Mouse (Mus musculus) embryonic facial prominence, embryonic 15.5 days (tissue): ENCODE measurements around the gene Nfe2l3. TPM values are rescaled to one million over a fixed set of nuclear protein-coding genes. Genes with fewer than 3 reads are reported as not detected.

Source experiments
- ATAC-seq: fragments of 200-750 bp; cut with Nextera tagmentation; 2 replicates; pipeline ENCODE4 v1.8.0; 2017; ENCODE audit warnings: low read depth, moderate TSS enrichment; ENCODE audit not compliant: insufficient number of reproducible peaks, low FRiP score, low TSS enrichment
- H3K27ac ChIP-seq: fragments of 300-500 bp; sonication (generic); replicated peaks from 2 replicates; pipeline ENCODE4 v1.5.1; 2015; ENCODE audit warnings: mild to moderate bottlenecking, inconsistent platforms
- H3K27me3 ChIP-seq: fragments of 300-500 bp; sonication (generic); 2 replicates; pipeline ENCODE4 v1.6.1; 2015; ENCODE audit warnings: inconsistent platforms
- H3K36me3 ChIP-seq: fragments of 300-500 bp; sonication (generic); 2 replicates; pipeline ENCODE4 v1.6.1; 2015; ENCODE audit warnings: mild to moderate bottlenecking, inconsistent platforms
- H3K4me1 ChIP-seq: fragments of 300-500 bp; sonication (generic); 2 replicates; pipeline ENCODE4 v1.6.1; 2015; ENCODE audit warnings: inconsistent platforms
- H3K4me2 ChIP-seq: fragments of 300-500 bp; sonication (generic); replicated peaks from 2 replicates; pipeline ENCODE4 v1.6.1; 2015; ENCODE audit warnings: mild to moderate bottlenecking, inconsistent platforms
- H3K4me3 ChIP-seq: fragments of 300-500 bp; sonication (generic); replicated peaks from 2 replicates; pipeline ENCODE4 v1.5.1; 2015; ENCODE audit warnings: mild to moderate bottlenecking, inconsistent platforms
- H3K9ac ChIP-seq: fragments of 300-500 bp; sonication (generic); 2 replicates; pipeline ENCODE4 v1.6.1; 2015; ENCODE audit warnings: inconsistent platforms
- H3K9me3 ChIP-seq: fragments of 300-500 bp; sonication (generic); replicated peaks from 2 replicates; pipeline ENCODE4 v1.6.1; 2016; ENCODE audit warnings: inconsistent platforms
- WGBS: fragments of 180-500 bp; shearing (Covaris S2); methylation state at CpG from one replicate; pipeline ENCODE4 v1.1.7; 2015; 5-methylcytosine and 5-hydroxymethylcytosine counted together
- polyA plus RNA-seq: library from polyadenylated mRNA; unstranded; fragments of >200 nt; fragmentation: Nextera tagmentation; extraction: Ambion mirVana; gene quantifications from 2 replicates; pipeline ENCODE4 v1.2.1, GENCODE M21; 2015

Gene Nfe2l3
- polyA plus RNA-seq, 1 experiment from 2014 or later = 9.4 TPM

- 86% methylated on average over 5 of the region's 5 CpGs for WGBS
- H3K4me2 ChIP-seq = no peak overlapping the region
- H3K4me3 ChIP-seq = no peak overlapping the region
- H3K4me1 ChIP-seq = peaks cover 5% of the 10 kb centered on the region; the same call in 1 of the 2 replicates
- H3K36me3 ChIP-seq = no peaks in the 10 kb centered on the region
- no peaks in the 10 kb centered on the region for H3K27me3 ChIP-seq
- no peak overlapping the region for H3K9ac ChIP-seq
- H3K27ac ChIP-seq = no peak overlapping the region
- no peak for ATAC-seq
- H3K9me3 ChIP-seq = no peaks in the 10 kb centered on the region
Observed at GRCm38 (mm10) chr6:51403598-51403997, 28.9 kb upstream of the Nfe2l3 start.

- 73% methylated on average over 4 of the region's 4 CpGs for WGBS
- Histone ChIP-seq H3K9ac (no peak overlapping the region), H3K9me3 (no peaks in the 10 kb centered on the region), H3K4me1 (peaks cover 5% of the 10 kb centered on the region; the same call in 1 of the 2 replicates), H3K4me3 (no peak overlapping the region), H3K4me2 (no peak overlapping the region), H3K27ac (no peak overlapping the region), H3K27me3 (no peaks in the 10 kb centered on the region), H3K36me3 (no peaks in the 10 kb centered on the region)
- no peak for ATAC-seq
Observed at GRCm38 (mm10) chr6:51404502-51404901, 28.0 kb upstream of the Nfe2l3 start.

GRCm38 (mm10) chr6:51416433-51416832 is 16.0 kb upstream of the Nfe2l3 start:
- WGBS = 16% methylated on average over 1 of the region's 1 CpGs

DNA sequence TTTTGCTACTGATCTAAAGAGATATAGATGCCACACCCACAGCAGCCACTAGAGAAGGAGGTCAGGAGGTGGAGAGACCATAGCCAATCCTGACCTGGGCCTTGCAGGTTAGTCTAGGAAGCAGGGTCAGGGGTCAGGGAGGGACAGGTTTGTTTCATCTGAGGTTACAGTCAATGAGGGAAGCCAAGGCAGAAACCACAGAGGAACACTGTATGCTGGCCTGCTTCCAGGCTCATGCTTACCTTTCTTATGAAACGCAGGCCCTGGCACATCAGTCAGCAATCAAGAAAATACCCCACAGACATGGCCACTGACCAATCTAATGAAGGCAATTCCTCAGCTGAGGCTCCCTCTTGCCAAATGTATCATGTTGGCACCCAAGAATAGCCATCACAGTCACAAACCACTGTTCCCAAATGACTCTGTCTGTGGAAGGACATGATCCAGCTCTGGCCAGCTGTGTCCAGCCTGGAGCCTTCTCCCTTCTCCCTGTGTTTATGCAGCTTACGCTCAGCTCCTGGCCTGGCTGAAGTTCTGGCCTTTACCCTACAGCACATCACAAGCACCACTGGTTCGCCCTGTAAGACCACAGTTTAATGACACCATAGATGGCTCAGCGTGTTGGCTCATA is 15.0 kb upstream of the Nfe2l3 start:
- H3K4me3 ChIP-seq = no peak overlapping the region
- H3K9me3 ChIP-seq = no peaks in the 10 kb centered on the region
- WGBS = 84% methylated on average over 4 of the region's 4 CpGs
- no peaks in the 10 kb centered on the region for H3K36me3 ChIP-seq
- ATAC-seq = no peak
- no peaks in the 10 kb centered on the region for H3K27me3 ChIP-seq
- no peak overlapping the region for H3K4me2 ChIP-seq
- H3K9ac ChIP-seq = no peak overlapping the region
- no peak overlapping the region for H3K27ac ChIP-seq
- no peaks in the 10 kb centered on the region for H3K4me1 ChIP-seq

More at GRCm38 (mm10) chr6:51416433-51416832, 16.0 kb upstream of the Nfe2l3 start:
- Histone ChIP-seq H3K4me1 (no peaks in the 10 kb centered on the region), H3K4me3 (no peak overlapping the region), H3K27me3 (no peaks in the 10 kb centered on the region), H3K9me3 (no peaks in the 10 kb centered on the region), H3K4me2 (no peak overlapping the region), H3K27ac (no peak overlapping the region), H3K9ac (no peak overlapping the region), H3K36me3 (no peaks in the 10 kb centered on the region)
- no peak for ATAC-seq

GRCm38 (mm10) chr6:51423466-51424122 is 8.9 kb upstream of the Nfe2l3 start:
- Histone ChIP-seq H3K4me3 (no peak overlapping the region), H3K9me3 (no peaks in the 10 kb centered on the region), H3K36me3 (no peaks in the 10 kb centered on the region), H3K27me3 (no peaks in the 10 kb centered on the region), H3K4me2 (no peak overlapping the region), H3K4me1 (no peaks in the 10 kb centered on the region), H3K27ac (no peak overlapping the region), H3K9ac (no peak overlapping the region)
- 45% methylated on average over 11 of the region's 11 CpGs for WGBS
- no peak for ATAC-seq

DNA sequence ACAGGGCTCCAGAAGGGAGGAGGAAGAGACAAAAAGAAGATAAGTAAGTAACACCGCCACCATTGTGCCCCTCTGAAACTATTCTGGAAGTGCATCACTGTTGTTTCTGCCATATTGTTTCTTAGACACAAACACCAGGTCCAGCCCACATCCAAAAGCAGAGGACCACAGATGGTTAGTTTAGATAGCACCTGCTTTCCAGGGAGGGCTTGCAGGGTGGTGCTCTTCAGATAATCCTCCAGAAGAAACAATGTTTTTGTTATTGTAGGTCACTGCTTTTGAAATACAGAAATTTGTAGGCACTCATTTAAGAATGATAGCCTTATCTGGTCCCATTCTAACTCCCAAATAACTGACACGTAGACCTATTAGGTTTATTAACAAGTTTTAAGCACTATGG is 7.9 kb upstream of the Nfe2l3 start:
- no peaks in the 10 kb centered on the region for H3K4me1 ChIP-seq
- 94% methylated on average over 2 of the region's 2 CpGs for WGBS

DNA sequence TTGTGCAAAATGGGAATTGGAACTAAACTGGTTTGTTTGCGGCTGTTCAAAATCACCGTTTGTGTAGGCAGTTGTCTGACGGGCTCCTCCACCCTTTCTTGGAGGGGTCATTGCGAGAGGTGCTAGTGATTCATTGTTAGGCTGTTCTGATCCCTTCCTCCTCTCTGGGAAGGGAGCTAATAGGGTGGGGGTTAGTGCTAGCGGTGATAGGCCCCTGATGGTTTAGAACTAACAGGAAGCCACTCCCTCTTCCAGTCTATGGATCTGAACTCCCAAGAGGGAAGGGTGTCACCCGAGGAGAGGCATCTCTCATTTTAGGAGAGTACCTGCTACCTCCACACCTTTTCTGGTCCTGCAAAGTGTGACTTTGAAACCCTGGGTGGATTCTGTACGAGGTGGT is 1.8 kb downstream of the Nfe2l3 start:
- H3K4me2 ChIP-seq = no peak overlapping the region
- no peaks in the 10 kb centered on the region for H3K36me3 ChIP-seq
- H3K4me1 ChIP-seq = peaks cover 23% of the 10 kb centered on the region
- H3K9ac ChIP-seq = no peak overlapping the region
- H3K9me3 ChIP-seq = no peaks in the 10 kb centered on the region
- no peak overlapping the region for H3K27ac ChIP-seq
- 37% methylated on average over 7 of the region's 7 CpGs for WGBS
- no peak for ATAC-seq
- H3K27me3 ChIP-seq = peaks cover 19% of the 10 kb centered on the region
- peak overlapping the region; percentile 54; the same call in 1 of the 2 replicates for H3K4me3 ChIP-seq

More for the DNA sequence above, 7.9 kb upstream of the Nfe2l3 start:
- no peak for ATAC-seq
- Histone ChIP-seq H3K27me3 (no peaks in the 10 kb centered on the region), H3K27ac (no peak overlapping the region), H3K4me2 (no peak overlapping the region), H3K9me3 (no peaks in the 10 kb centered on the region), H3K4me3 (no peak overlapping the region), H3K36me3 (no peaks in the 10 kb centered on the region), H3K9ac (no peak overlapping the region)

GRCm38 (mm10) chr6:51437665-51438064 is 5.2 kb downstream of the Nfe2l3 start:
- 58% methylated on average over 4 of the region's 4 CpGs for WGBS
- Histone ChIP-seq H3K9ac (no peak overlapping the region), H3K27ac (0 out of 2 replicates have a peak overlapping the region, but pooled peaks have one; percentile 24), H3K4me3 (no peak overlapping the region), H3K36me3 (no peaks in the 10 kb centered on the region), H3K4me1 (peaks cover 19% of the 10 kb centered on the region), H3K9me3 (no peaks in the 10 kb centered on the region), H3K27me3 (peaks cover 13% of the 10 kb centered on the region), H3K4me2 (no peak overlapping the region)
- no peak for ATAC-seq

DNA sequence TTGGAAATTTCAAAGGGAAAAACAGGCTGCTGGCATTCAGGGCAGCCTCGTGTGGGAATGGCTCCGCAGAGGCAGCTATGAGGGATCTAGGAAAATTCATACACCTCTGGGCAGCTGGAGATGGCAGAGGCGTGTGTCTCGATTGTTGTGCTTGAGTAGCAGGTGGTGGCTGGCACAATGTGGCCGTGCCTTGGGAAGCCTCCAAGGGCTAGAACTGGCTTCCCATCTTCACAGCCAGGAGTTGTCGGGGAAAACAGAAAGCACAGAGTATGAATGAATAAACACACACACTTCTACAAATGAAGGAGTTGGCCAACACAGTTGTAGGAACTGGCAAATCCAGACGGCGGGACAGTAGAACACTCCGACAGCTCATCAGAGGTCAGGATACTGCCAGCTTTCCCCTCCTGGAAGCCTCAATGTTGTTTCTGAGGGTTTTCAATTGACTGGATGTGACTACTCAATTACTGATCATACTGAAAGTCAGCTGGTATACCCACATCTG is 6.4 kb downstream of the Nfe2l3 start:
- H3K9me3 ChIP-seq = no peaks in the 10 kb centered on the region
- H3K27me3 ChIP-seq = peaks cover under 1% of the 10 kb centered on the region; the same call in 1 of the 2 replicates
- H3K27ac ChIP-seq = no peak overlapping the region
- ATAC-seq = no peak
- H3K4me1 ChIP-seq = peaks cover 9% of the 10 kb centered on the region; the same call in 1 of the 2 replicates
- no peaks in the 10 kb centered on the region for H3K36me3 ChIP-seq
- H3K4me3 ChIP-seq = no peak overlapping the region
- H3K9ac ChIP-seq = no peak overlapping the region
- H3K4me2 ChIP-seq = no peak overlapping the region
- WGBS = 82% methylated on average over 9 of the region's 9 CpGs

- Histone ChIP-seq H3K9ac (no peak overlapping the region), H3K27me3 (no peaks in the 10 kb centered on the region), H3K9me3 (no peaks in the 10 kb centered on the region), H3K27ac (no peak overlapping the region), H3K4me3 (no peak overlapping the region), H3K4me1 (peaks cover 4% of the 10 kb centered on the region; the same call in 1 of the 2 replicates), H3K4me2 (no peak overlapping the region), H3K36me3 (no peaks in the 10 kb centered on the region)
- ATAC-seq = no peak
- 53% methylated on average over 9 of the region's 9 CpGs for WGBS
Observed at GRCm38 (mm10) chr6:51442191-51442835, 9.8 kb downstream of the Nfe2l3 start.

DNA sequence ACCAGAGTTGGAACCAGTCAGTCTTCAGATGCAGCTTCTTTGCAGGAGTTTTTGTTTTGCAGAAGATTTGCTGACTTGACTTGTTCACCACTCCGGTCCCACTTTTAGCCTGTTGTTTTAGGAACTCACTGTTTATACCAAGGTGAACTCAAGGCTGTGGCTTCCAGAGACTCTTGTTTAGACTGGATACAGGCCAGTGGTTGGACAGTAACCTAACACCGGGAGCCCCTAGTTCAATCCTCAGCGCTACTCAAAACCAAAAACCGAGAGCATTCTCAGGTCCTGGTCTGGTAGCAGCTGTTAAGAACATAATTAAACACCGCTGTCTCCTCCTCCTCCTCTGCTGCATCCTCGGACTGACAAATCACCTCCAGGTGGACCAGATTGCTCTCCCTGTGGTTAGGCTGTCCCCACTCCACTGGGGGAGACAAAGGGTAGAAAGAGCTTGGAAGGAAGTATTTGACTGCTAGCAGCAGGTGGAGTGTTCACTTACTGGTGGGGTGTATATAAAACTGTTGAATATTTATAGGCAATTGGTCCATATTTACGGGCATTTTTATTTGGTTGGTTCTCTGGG is 20.5 kb downstream of the Nfe2l3 start:
- Histone ChIP-seq H3K4me1 (no peaks in the 10 kb centered on the region), H3K27ac (no peak overlapping the region), H3K27me3 (no peaks in the 10 kb centered on the region), H3K36me3 (peaks cover 8% of the 10 kb centered on the region; the same call in 1 of the 2 replicates), H3K9me3 (no peaks in the 10 kb centered on the region), H3K4me2 (no peak overlapping the region), H3K9ac (no peak overlapping the region), H3K4me3 (no peak overlapping the region)
- WGBS = 46% methylated on average over 7 of the region's 7 CpGs
- no peak for ATAC-seq
